Comparison of ENCODE assay signal across 33 mouse cellular contexts in genomic region chr5:149539051-149539450, GRCm38 (mm10). TPM values are rescaled to one million over a fixed set of nuclear protein-coding genes. Genes with fewer than 3 reads are reported as not detected.
DNase-seq lines count a peak whose midpoint lies in the region; ATAC-seq and TF ChIP-seq lines count a peak whose summit lies in the region.
"Had no signal": no experiment of that assay in that cellular context is flagged by ENCODE, and none has a peak within 500 bp of the region (broad histone marks: within the 10 kb centered on the region; RNA-seq: fewer than 3 reads in every experiment).

No protein-coding gene starts in this region.

- H3K27me3 ChIP-seq in heart, postnatal 0 days (ENCODE audit: control insufficient read depth, insufficient read depth, low read length) = peaks cover 12% of the 10 kb centered on the region
- H3K27me3 ChIP-seq in lung, embryonic 16.5 days (ENCODE audit: control insufficient read depth, insufficient read depth, low read depth, low read length) = no peaks in the 10 kb centered on the region
- H3K27me3 ChIP-seq in forebrain, embryonic 16.5 days (replicated peaks; ENCODE audit: control insufficient read depth, insufficient read depth, low read length) = no peaks in the 10 kb centered on the region
- H3K27me3 ChIP-seq: forebrain, embryonic 12.5 days; forebrain, embryonic 15.5 days; hindbrain, embryonic 12.5 days; hindbrain, embryonic 15.5 days had no signal

- peak; percentile 24 for DNase-seq in heart, postnatal 0 days (ENCODE audit: low spot score)
- no peak for DNase-seq in heart, postnatal 4 days
- no peak for DNase-seq in lung, postnatal 10 days
- DNase-seq in 3T3-L1 (ENCODE audit: low read depth, low spot score) (peak; percentile 69), adipocyte (ENCODE audit: low spot score) (peak; percentile 71)
- DNase-seq: adrenal gland, adult 2 months; adrenal gland, postnatal 14 days; cerebellum, adult 11 months; cerebellum, adult 2 months; cerebellum, adult 9-11 months; cerebellum, postnatal 36 days; embryo, embryonic 11 days; gastrocnemius, postnatal 10 days; gastrocnemius, postnatal 36 days had no signal

- H3K27ac ChIP-seq in heart, postnatal 0 days (ENCODE audit: low read depth) = no peak overlapping the region
- H3K27ac ChIP-seq in lung, embryonic 16.5 days (ENCODE audit: low read length) = no peak overlapping the region
- no peak overlapping the region for H3K27ac ChIP-seq in forebrain, embryonic 16.5 days (ENCODE audit: low read length)
- H3K27ac ChIP-seq: embryonic facial prominence, embryonic 13.5 days; hindbrain, embryonic 12.5 days; hindbrain, embryonic 15.5 days had no signal

- no peak for TF ChIP-seq CTCF in heart, postnatal 0 days (IDR thresholded peaks at IDR 0.05; ENCODE audit: low read depth)

- no peak overlapping the region for H3K4me2 ChIP-seq in heart, postnatal 0 days (ENCODE audit: low read depth, low read length)
- H3K4me2 ChIP-seq in lung, embryonic 16.5 days (ENCODE audit: low read depth, low read length) = no peak overlapping the region
- no peak overlapping the region for H3K4me2 ChIP-seq in forebrain, embryonic 16.5 days (ENCODE audit: low read length)
- H3K4me2 ChIP-seq: hindbrain, embryonic 12.5 days had no signal

- H3K36me3 ChIP-seq in heart, postnatal 0 days (replicated peaks; ENCODE audit: control insufficient read depth, insufficient read depth, low read length) = no peaks in the 10 kb centered on the region
- no peaks in the 10 kb centered on the region for H3K36me3 ChIP-seq in lung, embryonic 16.5 days (ENCODE audit: control insufficient read depth, insufficient read depth, low read length)
- H3K36me3 ChIP-seq in forebrain, embryonic 16.5 days (ENCODE audit: control insufficient read depth, insufficient read depth) = no peaks in the 10 kb centered on the region
- H3K36me3 ChIP-seq: embryonic facial prominence, embryonic 10.5 days; embryonic facial prominence, embryonic 13.5 days; forebrain, embryonic 12.5 days; forebrain, embryonic 15.5 days; hindbrain, embryonic 12.5 days; hindbrain, embryonic 15.5 days had no signal

- H3K9ac ChIP-seq in heart, postnatal 0 days (replicated peaks; ENCODE audit: low read depth, low read length) = no peak overlapping the region
- H3K9ac ChIP-seq in lung, embryonic 16.5 days (ENCODE audit: low read length) = no peak overlapping the region
- H3K9ac ChIP-seq in forebrain, embryonic 16.5 days (replicated peaks; ENCODE audit: low read depth, low read length) = no peak overlapping the region
- H3K9ac ChIP-seq: forebrain, embryonic 12.5 days; hindbrain, embryonic 12.5 days; hindbrain, embryonic 15.5 days had no signal

- no peak for ATAC-seq in heart, postnatal 0 days (ENCODE audit: insufficient read depth, low read depth)
- peak; percentile 30 for ATAC-seq in lung, embryonic 16.5 days (ENCODE audit: low read depth)
- no peak for ATAC-seq in forebrain, embryonic 16.5 days
- ATAC-seq: activated CD4-positive, CD25-positive, alpha-beta regulatory T cell, adult 4 months; CD4-positive, CD25-positive, alpha-beta regulatory T cell, adult 4 months; forebrain, embryonic 15.5 days had no signal

- 52% methylated on average over 4 of the region's 4 CpGs for WGBS in heart, postnatal 0 days
- 54% methylated on average over 4 of the region's 4 CpGs for WGBS in lung, embryonic 16.5 days
- 82% methylated on average over 4 of the region's 4 CpGs for WGBS in forebrain, embryonic 16.5 days

- H3K4me1 ChIP-seq in heart, postnatal 0 days (ENCODE audit: control insufficient read depth, insufficient read depth) = peaks cover 14% of the 10 kb centered on the region; the same call in 1 of the 2 replicates
- H3K4me1 ChIP-seq in lung, embryonic 16.5 days (replicated peaks; ENCODE audit: control insufficient read depth, insufficient read depth, low read length) = peaks cover 15% of the 10 kb centered on the region
- H3K4me1 ChIP-seq in forebrain, embryonic 16.5 days (replicated peaks; ENCODE audit: control insufficient read depth, insufficient read depth, low read length) = peaks cover 17% of the 10 kb centered on the region

- no peak for TF ChIP-seq EP300 in heart, postnatal 0 days (IDR thresholded peaks at IDR 0.05; ENCODE audit: low read depth)

- no peaks in the 10 kb centered on the region for H3K9me3 ChIP-seq in heart, postnatal 0 days (replicated peaks; ENCODE audit: control insufficient read depth, low read length)
- no peaks in the 10 kb centered on the region for H3K9me3 ChIP-seq in lung, embryonic 16.5 days (ENCODE audit: control insufficient read depth, low read length)
- no peaks in the 10 kb centered on the region for H3K9me3 ChIP-seq in forebrain, embryonic 16.5 days (ENCODE audit: control insufficient read depth, low read length)
- H3K9me3 ChIP-seq: embryonic facial prominence, embryonic 10.5 days; embryonic facial prominence, embryonic 13.5 days; forebrain, embryonic 12.5 days; forebrain, embryonic 15.5 days; hindbrain, embryonic 12.5 days; hindbrain, embryonic 15.5 days had no signal

- no peak overlapping the region for H3K4me3 ChIP-seq in heart, postnatal 0 days (ENCODE audit: low read depth, low read length)
- H3K4me3 ChIP-seq in lung, embryonic 16.5 days (ENCODE audit: low read length) = no peak overlapping the region
- H3K4me3 ChIP-seq in forebrain, embryonic 16.5 days (replicated peaks; ENCODE audit: low read length) = no peak overlapping the region
- H3K4me3 ChIP-seq: embryonic facial prominence, embryonic 10.5 days; embryonic facial prominence, embryonic 13.5 days; erythroblast, embryonic 14.5 days; forebrain, embryonic 12.5 days; hindbrain, embryonic 12.5 days; hindbrain, embryonic 15.5 days had no signal

RNA-seq across cellular contexts. Expression of gene Wdr95, which starts 10.6 kb away (rescaled TPM):
- total RNA-seq in heart, postnatal 0 days (2014; rRNA removed; ENCODE audit: low replicate concordance) = not detected in 2 replicates
- 0.19 TPM in 1 of 2 replicates, not detected in the other for polyA plus RNA-seq in heart, postnatal 0 days (2015; fragmentation: Nextera tagmentation; extraction: Ambion mirVana)
- under 1 TPM in 1 of 2 experiments, not detected in 1; 0.14 TPM for total RNA-seq in heart, postnatal 4 days (2021)
- 0.19 and 0.63 TPM in 2 replicates for polyA plus RNA-seq in lung, embryonic 16.5 days (2015; fragmentation: Nextera tagmentation; extraction: Ambion mirVana)
- polyA plus RNA-seq in forebrain, embryonic 16.5 days (2015; fragmentation: Nextera tagmentation; extraction: Ambion mirVana) = 0.14 and 0.19 TPM in 2 replicates
- total RNA-seq: adrenal gland, adult 2 months; adrenal gland, postnatal 14 days; adrenal gland, postnatal 4 days; gastrocnemius, adult 18-20 months; granulocyte monocyte progenitor cell, adult 5-6 weeks; heart, adult 8-10 months; heart, postnatal 10 days; hematopoietic stem cell, adult 5-6 weeks; MEL had no signal
- polyA plus RNA-seq: activated CD4-positive, CD25-positive, alpha-beta regulatory T cell, adult 4 months; adrenal gland, adult 2 months; CD4-positive, CD25-positive, alpha-beta regulatory T cell, adult 4 months; embryonic facial prominence, embryonic 10.5 days; erythroblast, embryonic 14.5 days; heart, embryonic 14.5 days; hindbrain, embryonic 12.5 days had no signal

Comparison
In these comparisons a context has a peak if more than half of its experiments do, and no peak if none do; other contexts are left out.
1. DNase-seq: peak in heart, postnatal 0 days (single experiment), 3T3-L1 (single experiment) and adipocyte (single experiment); none in heart, postnatal 4 days (single experiment) and lung, postnatal 10 days (single experiment).